Mouse (Mus musculus) megakaryocyte, embryonic 14.5 days (primary cell): Measurements from ENCODE around the gene Klhl22. TPM values are rescaled to one million over a fixed set of nuclear protein-coding genes. Genes with fewer than 3 reads are reported as not detected.

ENCODE experiments used
- H3K27me3 ChIP-seq: replicated peaks from 2 replicates; pipeline ENCODE3; 2012; ENCODE audit warnings: inconsistent platforms
- H3K36me3 ChIP-seq: replicated peaks from 2 replicates; pipeline ENCODE3; 2012; ENCODE audit warnings: low read length, inconsistent platforms, mixed read lengths
- H3K4me1 ChIP-seq: 2 replicates; pipeline ENCODE4 v1.6.1; 2012; ENCODE audit warnings: inconsistent platforms
- H3K4me3 ChIP-seq: replicated peaks from 2 replicates; pipeline ENCODE3; 2012; ENCODE audit warnings: moderate library complexity, mild to moderate bottlenecking, inconsistent platforms
- H3K9me3 ChIP-seq: 2 replicates; pipeline ENCODE4 v1.6.1; 2012; ENCODE audit warnings: inconsistent platforms
- FLI1 ChIP-seq: IDR thresholded peaks from 2 replicates; pipeline ENCODE4 v1.6.1; 2012; ENCODE audit warnings: low read length, inconsistent platforms, mixed read lengths
- GATA1 ChIP-seq: IDR thresholded peaks from 3 replicates; pipeline ENCODE4 v1.6.1; 2012; ENCODE audit warnings: mixed read lengths, low read length, inconsistent platforms, borderline replicate concordance
- polyA plus RNA-seq: library from polyadenylated mRNA; stranded (reverse); fragments of >175 nt; gene quantifications from 2 replicates; pipeline ENCODE4 v1.2.3, GENCODE M21; 2012; ENCODE audit warnings: low replicate concordance; ENCODE audit not compliant: insufficient read depth

The Klhl22 gene
- polyA plus RNA-seq, 1 experiment = 4.0 TPM

GRCm38 (mm10) chr16:17753001-17753400, 6.4 kb upstream of the Klhl22 start:
- no peaks in the 10 kb centered on the region for H3K4me1 ChIP-seq
- TF ChIP-seq GATA1 (no peak), FLI1 (no peak)
- H3K27me3 ChIP-seq = peaks cover 49% of the 10 kb centered on the region
- H3K4me3 ChIP-seq = no peak overlapping the region
- no peaks in the 10 kb centered on the region for H3K9me3 ChIP-seq
- no peaks in the 10 kb centered on the region for H3K36me3 ChIP-seq

- no peak for TF ChIP-seq FLI1
- H3K4me3 ChIP-seq = no peak overlapping the region
- peaks cover 45% of the 10 kb centered on the region for H3K27me3 ChIP-seq
- no peaks in the 10 kb centered on the region for H3K9me3 ChIP-seq
- no peaks in the 10 kb centered on the region for H3K36me3 ChIP-seq
- no peaks in the 10 kb centered on the region for H3K4me1 ChIP-seq
Measured at GRCm38 (mm10) chr16:17753686-17754085, 5.7 kb upstream of the Klhl22 start.

DNA sequence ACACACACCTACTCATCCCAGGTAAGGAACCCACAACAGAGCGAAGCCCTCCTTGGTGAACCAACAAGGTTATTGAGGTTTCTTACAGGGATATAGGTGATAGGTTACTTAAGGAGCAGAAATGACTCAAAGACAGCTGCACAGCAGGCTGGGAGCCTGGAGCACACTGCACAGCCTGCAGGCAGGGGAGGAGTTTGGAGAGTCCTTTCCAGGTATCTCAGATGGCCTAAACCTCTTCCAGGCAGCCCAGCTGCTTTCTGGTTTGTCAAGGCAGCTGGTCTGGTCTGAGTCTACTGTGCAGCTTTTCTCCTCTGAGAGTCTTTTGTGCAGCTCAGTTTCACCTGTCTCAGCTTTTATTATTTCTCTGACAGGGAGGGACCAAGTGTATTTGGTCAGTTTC, 1.7 kb upstream of the Klhl22 start:
- H3K4me1 ChIP-seq = peaks cover 33% of the 10 kb centered on the region
- TF ChIP-seq FLI1 = no peak
- TF ChIP-seq GATA1 = no peak
- H3K4me3 ChIP-seq = no peak overlapping the region

GRCm38 (mm10) chr16:17758902-17759301, 516 bp upstream of the Klhl22 start:
- no peaks in the 10 kb centered on the region; the same call in 1 of the 2 replicates for H3K9me3 ChIP-seq
- TF ChIP-seq FLI1 (no peak), GATA1 (no peak)
- H3K27me3 ChIP-seq = peaks cover 45% of the 10 kb centered on the region
- peak overlapping the region; percentile 91 for H3K4me3 ChIP-seq
- peaks cover 33% of the 10 kb centered on the region for H3K4me1 ChIP-seq
- H3K36me3 ChIP-seq = no peaks in the 10 kb centered on the region

More for the DNA sequence above, 1.7 kb upstream of the Klhl22 start:
- H3K36me3 ChIP-seq = no peaks in the 10 kb centered on the region
- peaks cover 54% of the 10 kb centered on the region for H3K27me3 ChIP-seq
- H3K9me3 ChIP-seq = no peaks in the 10 kb centered on the region; the same call in 1 of the 2 replicates

DNA sequence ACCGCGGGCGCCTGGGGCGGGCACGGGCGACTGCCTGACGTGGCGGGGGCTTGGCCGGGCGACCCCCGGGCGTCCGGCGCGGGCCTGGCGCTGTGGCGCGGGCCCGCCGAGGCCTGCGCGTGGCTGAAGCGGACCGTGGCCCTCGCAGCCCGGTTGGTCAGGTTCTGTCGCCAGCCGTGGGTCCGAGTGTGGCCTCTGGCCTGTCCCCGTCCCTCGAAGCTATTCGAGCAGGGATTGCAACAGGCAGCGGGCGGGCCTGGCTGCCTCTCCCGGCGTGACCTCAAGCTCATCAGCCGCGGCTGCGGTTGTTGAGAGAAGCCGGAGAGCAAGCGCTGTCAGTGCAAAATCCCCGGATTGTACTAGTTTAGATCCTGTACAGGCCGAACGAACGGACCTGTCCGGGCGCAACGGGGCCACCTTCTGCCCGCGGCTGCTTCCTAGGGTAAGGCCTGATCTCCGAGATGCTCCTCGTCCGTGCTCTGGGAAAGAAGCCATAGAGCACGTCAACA, 449 bp downstream of the Klhl22 start:
- H3K4me3 ChIP-seq = peak overlapping the region; percentile 91
- H3K9me3 ChIP-seq = no peaks in the 10 kb centered on the region; the same call in 1 of the 2 replicates
- TF ChIP-seq GATA1 (no peak), FLI1 (no peak)
- H3K4me1 ChIP-seq = peaks cover 37% of the 10 kb centered on the region
- H3K27me3 ChIP-seq = peaks cover 44% of the 10 kb centered on the region
- H3K36me3 ChIP-seq = peaks cover 6% of the 10 kb centered on the region

GRCm38 (mm10) chr16:17760657-17761056, 1.2 kb downstream of the Klhl22 start:
- no peaks in the 10 kb centered on the region; the same call in 1 of the 2 replicates for H3K9me3 ChIP-seq
- H3K4me3 ChIP-seq = peak overlapping the region; percentile 38
- no peak for TF ChIP-seq GATA1
- TF ChIP-seq FLI1 = no peak
- H3K27me3 ChIP-seq = peaks cover 37% of the 10 kb centered on the region
- peaks cover 6% of the 10 kb centered on the region for H3K36me3 ChIP-seq
- peaks cover 37% of the 10 kb centered on the region for H3K4me1 ChIP-seq

DNA sequence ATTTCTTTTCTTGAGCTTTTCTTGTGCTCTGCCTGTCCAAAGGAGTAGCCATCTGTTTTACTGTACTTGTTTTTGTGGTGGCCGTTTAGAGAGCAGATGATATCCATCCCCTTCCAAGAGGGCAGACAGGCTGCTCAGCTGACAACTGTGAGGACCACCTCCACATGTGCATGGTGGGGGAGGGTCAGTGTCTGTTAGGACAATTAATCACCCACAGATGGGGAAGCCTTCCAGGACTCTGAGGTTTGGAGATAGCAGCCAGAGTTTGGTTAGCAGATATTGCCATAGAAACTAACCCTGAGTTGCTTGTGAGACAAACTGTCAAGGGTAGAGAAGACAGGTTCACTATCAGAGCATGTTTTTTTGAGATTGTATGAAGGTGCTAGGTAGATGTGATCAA, 1.7 kb downstream of the Klhl22 start:
- H3K36me3 ChIP-seq = peaks cover 6% of the 10 kb centered on the region
- peaks cover 37% of the 10 kb centered on the region for H3K27me3 ChIP-seq
- peaks cover 37% of the 10 kb centered on the region for H3K4me1 ChIP-seq
- no peaks in the 10 kb centered on the region; the same call in 1 of the 2 replicates for H3K9me3 ChIP-seq
- TF ChIP-seq FLI1 = no peak
- no peak for TF ChIP-seq GATA1
- H3K4me3 ChIP-seq = no peak overlapping the region

DNA sequence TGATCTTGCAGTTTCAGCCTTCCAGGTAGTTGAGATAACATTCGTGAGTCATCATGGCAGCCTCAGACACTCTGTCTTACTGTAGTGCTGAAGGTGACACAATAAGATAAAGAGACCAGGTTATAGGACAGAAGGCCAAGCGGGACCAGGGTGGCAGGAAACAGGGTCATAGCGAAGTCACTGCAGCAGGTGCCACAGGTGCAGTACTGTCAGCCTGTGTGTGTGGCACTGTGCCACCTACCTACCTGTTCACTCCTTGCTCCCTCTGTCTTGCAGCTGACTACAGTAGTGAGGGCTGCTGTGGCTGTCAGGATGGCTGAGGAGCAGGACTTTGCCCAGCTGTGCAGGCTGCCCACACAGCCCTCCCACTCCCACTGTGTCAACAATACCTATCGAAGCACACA, 4.7 kb downstream of the Klhl22 start:
- Histone ChIP-seq H3K9me3 (no peaks in the 10 kb centered on the region; the same call in 1 of the 2 replicates), H3K4me1 (peaks cover 41% of the 10 kb centered on the region), H3K27me3 (peaks cover 19% of the 10 kb centered on the region), H3K4me3 (peak overlapping the region; percentile 64), H3K36me3 (peaks cover 6% of the 10 kb centered on the region)
- TF ChIP-seq GATA1 (no peak), FLI1 (no peak)

DNA sequence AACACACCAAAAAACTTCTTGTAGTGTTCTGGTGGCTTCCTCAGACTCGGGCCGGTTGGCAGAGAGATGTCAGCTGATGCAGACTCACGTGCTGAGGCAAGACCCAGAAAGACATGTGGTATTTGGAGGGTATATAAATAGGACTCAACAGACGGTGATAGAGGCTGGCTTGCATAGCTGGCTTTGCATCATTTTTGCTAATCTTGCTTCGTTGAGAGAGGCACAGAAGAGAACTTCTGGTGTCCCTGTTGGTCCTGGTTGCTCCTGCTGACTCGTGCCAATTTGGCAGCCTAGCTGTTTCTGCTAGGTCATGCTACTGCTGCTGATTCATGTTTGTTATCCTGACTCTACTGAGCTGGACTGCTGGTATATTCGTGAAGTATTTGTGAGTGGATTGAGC, 9.4 kb downstream of the Klhl22 start:
- H3K4me3 ChIP-seq = peak overlapping the region; percentile 29
- H3K27me3 ChIP-seq = peaks cover 6% of the 10 kb centered on the region
- peaks cover 14% of the 10 kb centered on the region for H3K4me1 ChIP-seq
- peaks cover 22% of the 10 kb centered on the region for H3K36me3 ChIP-seq
- no peaks in the 10 kb centered on the region for H3K9me3 ChIP-seq
- TF ChIP-seq GATA1 (no peak), FLI1 (no peak)

DNA sequence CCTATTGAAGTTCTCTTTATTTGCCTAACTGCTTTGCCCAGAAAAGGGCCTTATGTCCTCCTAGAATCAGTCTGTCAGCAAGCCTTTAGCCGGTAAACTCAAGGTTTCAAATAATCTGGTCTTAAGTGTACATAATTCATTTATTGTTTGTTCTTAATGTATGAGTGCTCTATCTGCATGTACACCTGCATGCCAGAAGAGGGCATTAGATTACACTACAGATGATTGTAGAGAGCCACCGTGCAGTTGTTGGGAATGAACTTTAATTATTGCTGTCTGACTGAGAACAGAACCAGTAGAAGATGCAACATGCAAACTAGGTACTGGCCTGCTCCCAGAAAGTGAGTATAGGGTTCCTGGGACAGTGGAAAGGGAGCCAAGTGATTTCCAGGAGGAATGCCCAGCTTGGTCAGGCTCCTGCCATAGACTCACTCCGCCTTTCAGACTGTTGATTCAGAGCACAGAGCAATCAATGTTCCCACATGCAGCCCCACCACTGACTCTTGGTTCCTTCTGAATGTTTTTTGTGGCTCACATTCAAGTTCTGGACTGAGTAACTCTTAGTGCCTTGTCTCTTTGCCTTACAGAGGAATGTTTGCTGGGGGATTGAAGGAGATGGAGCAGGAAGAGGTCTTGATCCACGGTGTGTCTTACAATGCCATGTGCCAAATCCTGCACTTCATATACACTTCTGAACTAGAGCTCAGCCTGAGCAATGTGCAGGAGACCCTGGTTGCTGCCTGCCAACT, 11.9 kb downstream of the Klhl22 start:
- no peak for TF ChIP-seq FLI1
- TF ChIP-seq GATA1 = no peak
- Histone ChIP-seq H3K9me3 (no peaks in the 10 kb centered on the region), H3K36me3 (peaks cover 17% of the 10 kb centered on the region), H3K4me3 (no peak overlapping the region), H3K4me1 (peaks cover 10% of the 10 kb centered on the region), H3K27me3 (peaks cover 12% of the 10 kb centered on the region)

GRCm38 (mm10) chr16:17776828-17777227, 17.4 kb downstream of the Klhl22 start:
- TF ChIP-seq FLI1 (no peak), GATA1 (no peak)
- no peaks in the 10 kb centered on the region for H3K9me3 ChIP-seq
- H3K4me1 ChIP-seq = peaks cover 14% of the 10 kb centered on the region
- H3K4me3 ChIP-seq = no peak overlapping the region
- peaks cover 28% of the 10 kb centered on the region for H3K27me3 ChIP-seq
- H3K36me3 ChIP-seq = peaks cover 34% of the 10 kb centered on the region
